Mouse (Mus musculus) liver, embryonic 14.5 days (tissue): ENCODE data around the gene Flad1.

Source experiments
- CTCF ChIP-seq: IDR thresholded peaks from 2 replicates; pipeline ENCODE4 v1.5.1; 2016; ENCODE audit warnings: antibody characterized with exemption, low read depth, control low read depth
- EP300 ChIP-seq: IDR thresholded peaks from 2 replicates; pipeline ENCODE4 v1.6.1; 2016; ENCODE audit warnings: antibody characterized with exemption, low read depth

- TF ChIP-seq CTCF = no peak
- TF ChIP-seq EP300 = no peak
Measured at GRCm38 (mm10) chr3:89380711-89381110, 31.0 kb downstream of the Flad1 start.
